Mouse (Mus musculus): ENCODE measurements at regions not wholly inside any gene's neighbourhood (a gene's known extent, or its start where the extent isn't known, plus 50 kb on each side); places are given as distances from the start of the nearest gene placed in this dataset.

GRCm38 (mm10) chrX:16998578-16998977 is 87.0 kb upstream of the Ndp start:
- TF ChIP-seq CTCF (conservative IDR thresholded peaks at IDR 0.05 in 1 of 2, IDR thresholded peaks at IDR 0.05 in 1 of 2; ENCODE audit: low read depth in 2 of 2, low read length in 2 of 2) (no peak), POLR2A (IDR thresholded peaks at IDR 0.05; ENCODE audit: low read depth, low read length) (no peak), USF1 (IDR thresholded peaks at IDR 0.05; ENCODE audit: low read depth, low read length) (no peak), ZNF384 (IDR thresholded peaks at IDR 0.05; ENCODE audit: low read depth, low read length) (no peak), CHD2 (IDR thresholded peaks at IDR 0.05; ENCODE audit: low read length) (no peak), EP300 (IDR thresholded peaks at IDR 0.05; ENCODE audit: low read length) (no peak), SIN3A (IDR thresholded peaks at IDR 0.05; ENCODE audit: low read length) (no peak)
